12 mouse cellular contexts compared by ENCODE assay signal in the genomic region with DNA sequence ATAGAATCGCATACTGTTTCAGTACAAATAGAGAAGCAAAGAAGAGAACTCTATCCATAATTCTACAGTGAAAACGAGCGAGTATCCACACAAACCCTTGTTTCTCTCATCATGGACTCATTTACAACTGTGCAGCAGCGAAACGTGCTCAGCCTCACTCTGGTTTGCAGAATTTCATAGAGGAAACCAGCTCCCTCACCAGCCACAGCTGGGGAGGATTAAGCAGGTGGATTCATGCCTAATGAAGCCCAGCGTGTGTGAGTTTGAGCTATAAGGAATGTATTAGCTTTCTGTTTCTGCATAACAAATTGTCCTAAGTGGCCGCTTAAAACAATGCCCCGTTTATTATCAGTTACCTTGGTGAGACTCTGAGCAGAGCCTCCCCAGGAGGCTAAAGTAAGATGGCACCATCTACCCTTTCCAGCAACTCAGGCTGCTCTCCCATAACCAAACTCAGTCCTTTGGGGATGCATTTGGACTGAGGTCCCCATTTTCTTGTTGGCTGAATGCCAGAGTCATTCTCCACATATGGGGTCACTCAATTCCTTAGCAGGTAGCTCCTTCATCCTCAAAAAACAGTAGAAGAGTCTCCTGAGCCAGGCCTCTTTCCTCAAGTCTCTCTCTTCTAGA.
DNase-seq lines count a peak whose midpoint lies in the region; ATAC-seq and TF ChIP-seq lines count a peak whose summit lies in the region.
"Had no signal": no experiment of that assay in that cellular context is flagged by ENCODE, and none has a peak within 500 bp of the region (broad histone marks: within the 10 kb centered on the region; RNA-seq: fewer than 3 reads in every experiment).

No protein-coding gene starts in this region.

- peak overlapping the region; percentile 35; the same call in 1 of the 2 replicates for H3K4me2 ChIP-seq in embryonic facial prominence, embryonic 12.5 days (replicated peaks)
- H3K4me2 ChIP-seq in hindbrain, embryonic 13.5 days: peak overlapping the region; percentile 36
- H3K4me2 ChIP-seq in midbrain, embryonic 12.5 days (replicated peaks): peak overlapping the region; percentile 41

- no peaks in the 10 kb centered on the region for H3K9me3 ChIP-seq in embryonic facial prominence, embryonic 12.5 days
- no peaks in the 10 kb centered on the region for H3K9me3 ChIP-seq in hindbrain, embryonic 13.5 days
- H3K9me3 ChIP-seq in midbrain, embryonic 12.5 days: no peaks in the 10 kb centered on the region

- WGBS in embryonic facial prominence, embryonic 12.5 days: 8% methylated on average over 8 of the region's 8 CpGs
- WGBS in hindbrain, embryonic 13.5 days: 13% methylated on average over 8 of the region's 8 CpGs
- WGBS in midbrain, embryonic 12.5 days: 11% methylated on average over 8 of the region's 8 CpGs

- H3K9ac ChIP-seq in embryonic facial prominence, embryonic 12.5 days: no peak overlapping the region
- no peak overlapping the region for H3K9ac ChIP-seq in hindbrain, embryonic 13.5 days
- H3K9ac ChIP-seq in midbrain, embryonic 12.5 days (replicated peaks): no peak overlapping the region

- DNase-seq in A20 (ENCODE audit: low read depth, low spot score): peak; percentile 13
- no peak for DNase-seq in layer of hippocampus, postnatal 14 days (ENCODE audit: low spot score in 2 of 2)
- DNase-seq in urinary bladder, adult 2 months (ENCODE audit: low spot score): no peak
- DNase-seq in frontal cortex, postnatal 10 days (ENCODE audit: low spot score in 2 of 2): no peak
- no peak for DNase-seq in gastrocnemius, adult 2 months
- DNase-seq: cerebellum, postnatal 14 days; heart, postnatal 10 days; liver had no signal

- H3K36me3 ChIP-seq in embryonic facial prominence, embryonic 12.5 days: no peaks in the 10 kb centered on the region
- no peaks in the 10 kb centered on the region for H3K36me3 ChIP-seq in hindbrain, embryonic 13.5 days
- H3K36me3 ChIP-seq in midbrain, embryonic 12.5 days: no peaks in the 10 kb centered on the region

- peaks cover 43% of the 10 kb centered on the region for H3K4me1 ChIP-seq in embryonic facial prominence, embryonic 12.5 days
- peaks cover 32% of the 10 kb centered on the region for H3K4me1 ChIP-seq in hindbrain, embryonic 13.5 days (replicated peaks)
- peaks cover 22% of the 10 kb centered on the region for H3K4me1 ChIP-seq in midbrain, embryonic 12.5 days

- 0 out of 2 replicates have a peak overlapping the region, but pooled peaks have one; percentile 69 for H3K27ac ChIP-seq in embryonic facial prominence, embryonic 12.5 days
- H3K27ac ChIP-seq in hindbrain, embryonic 13.5 days: no peak overlapping the region
- H3K27ac ChIP-seq in midbrain, embryonic 12.5 days (replicated peaks): no peak overlapping the region
- no peak overlapping the region for H3K27ac ChIP-seq in gastrocnemius, adult 2 months

- no peak overlapping the region for H3K4me3 ChIP-seq in embryonic facial prominence, embryonic 12.5 days
- no peak overlapping the region for H3K4me3 ChIP-seq in hindbrain, embryonic 13.5 days
- H3K4me3 ChIP-seq in midbrain, embryonic 12.5 days: no peak overlapping the region
- no peak overlapping the region for H3K4me3 ChIP-seq in gastrocnemius, adult 2 months
- H3K4me3 ChIP-seq: myocyte had no signal

- intact Hi-C loops in gastrocnemius, adult 2 months (cut with DNase I): no loop called here

- no peak for TF ChIP-seq CTCF in gastrocnemius, adult 2 months (IDR thresholded peaks at IDR 0.05)

- ATAC-seq in embryonic facial prominence, embryonic 12.5 days (ENCODE audit: insufficient number of reproducible peaks, insufficient read depth, low FRiP score, low TSS enrichment): 0 out of 2 replicates have a peak, but pooled peaks have one; percentile 47
- ATAC-seq in hindbrain, embryonic 13.5 days (ENCODE audit: low FRiP score): peak; percentile 41
- ATAC-seq in midbrain, embryonic 12.5 days (ENCODE audit: low FRiP score, low read depth): peak; percentile 61

- H3K27me3 ChIP-seq in embryonic facial prominence, embryonic 12.5 days: no peaks in the 10 kb centered on the region
- no peaks in the 10 kb centered on the region for H3K27me3 ChIP-seq in hindbrain, embryonic 13.5 days
- peaks cover 9% of the 10 kb centered on the region for H3K27me3 ChIP-seq in midbrain, embryonic 12.5 days
